Mouse (Mus musculus) T-helper 1 cell (primary cell): ENCODE data around the gene Kcnip3.

Source experiments
- in situ Hi-C: fragments of 300-600 bp; cut with MboI, MseI; formaldehyde crosslinking; loops from one replicate; pipeline ENCODE4 v1.15.1; 2025; ENCODE audit warnings: high pct_unique_total_duplicates

The Kcnip3 gene

GRCm38 (mm10) chr2:127518273-127518672 is 3.6 kb downstream of the Kcnip3 start:
- in situ Hi-C loops = no loop called here

- in situ Hi-C loops = no loop called here
Measured at GRCm38 (mm10) chr2:127517081-127517480, 4.8 kb downstream of the Kcnip3 start.

- in situ Hi-C loops = loop anchor here (5.0 kb wide), 1 partner anchor 33 kb away; no protein-coding TSS in a partner anchor
Measured at GRCm38 (mm10) chr2:127514380-127515124, 7.3 kb downstream of the Kcnip3 start.

- in situ Hi-C loops = loop anchor here (5.0 kb wide), 1 partner anchor 34 kb away; no protein-coding TSS in a partner anchor
Measured at GRCm38 (mm10) chr2:127513244-127513643, 8.7 kb downstream of the Kcnip3 start.

- in situ Hi-C loops = loop anchor here (5.0 kb wide), 1 partner anchor 36 kb away; no protein-coding TSS in a partner anchor
Measured at GRCm38 (mm10) chr2:127511426-127511825, 10.5 kb downstream of the Kcnip3 start.

GRCm38 (mm10) chr2:127507967-127508660 is 13.8 kb downstream of the Kcnip3 start:
- in situ Hi-C loops = no loop called here

- in situ Hi-C loops = no loop called here
Measured at GRCm38 (mm10) chr2:127507077-127507774, 14.7 kb downstream of the Kcnip3 start.

GRCm38 (mm10) chr2:127506131-127506632 is 15.7 kb downstream of the Kcnip3 start:
- in situ Hi-C loops = no loop called here

- in situ Hi-C loops = no loop called here
Measured at GRCm38 (mm10) chr2:127505196-127505595, 16.7 kb downstream of the Kcnip3 start.

- in situ Hi-C loops = no loop called here
Measured at GRCm38 (mm10) chr2:127503751-127504549, 17.9 kb downstream of the Kcnip3 start.

- in situ Hi-C loops = no loop called here
Measured at GRCm38 (mm10) chr2:127501061-127501460, 20.8 kb downstream of the Kcnip3 start.

GRCm38 (mm10) chr2:127498750-127499149 is 23.1 kb downstream of the Kcnip3 start:
- in situ Hi-C loops = loop anchor here (5.0 kb wide), 1 partner anchor 36 kb away; no protein-coding TSS in a partner anchor

GRCm38 (mm10) chr2:127496321-127496720 is 25.6 kb downstream of the Kcnip3 start:
- in situ Hi-C loops = loop anchor here (5.0 kb wide), 1 partner anchor 34 kb away; no protein-coding TSS in a partner anchor

- in situ Hi-C loops = no loop called here
Measured at GRCm38 (mm10) chr2:127484476-127485170, 37.3 kb downstream of the Kcnip3 start.

- in situ Hi-C loops = no loop called here
Measured at GRCm38 (mm10) chr2:127483001-127483400, 38.9 kb downstream of the Kcnip3 start.

- in situ Hi-C loops = no loop called here
Measured at GRCm38 (mm10) chr2:127482533-127482911, 39.4 kb downstream of the Kcnip3 start.

GRCm38 (mm10) chr2:127481841-127482532 is 39.9 kb downstream of the Kcnip3 start:
- in situ Hi-C loops = no loop called here

- in situ Hi-C loops = no loop called here
Measured at GRCm38 (mm10) chr2:127479763-127480162, 42.1 kb downstream of the Kcnip3 start.

GRCm38 (mm10) chr2:127479210-127479609 is 42.7 kb downstream of the Kcnip3 start:
- in situ Hi-C loops = no loop called here

- in situ Hi-C loops = no loop called here
Measured at GRCm38 (mm10) chr2:127472279-127472678, 49.6 kb downstream of the Kcnip3 start.
